Mouse (Mus musculus) brain, embryonic 14.5 days (tissue): ENCODE results near the gene Wfdc1.

ENCODE experiments used
- CTCF ChIP-seq: fragments of 200-500 bp; IDR thresholded peaks from 2 replicates; pipeline ENCODE4 v1.5.1; 2012; ENCODE audit warnings: inconsistent platforms, mild to moderate bottlenecking, moderate library complexity, borderline replicate concordance; ENCODE audit not compliant: insufficient read depth, insufficient read length; ENCODE audit errors: extremely low read depth
- POLR2A ChIP-seq: fragments of 200-500 bp; IDR thresholded peaks from 2 replicates; pipeline ENCODE4 v1.6.1; 2012; ENCODE audit warnings: mild to moderate bottlenecking, inconsistent platforms, borderline replicate concordance; ENCODE audit not compliant: poor library complexity, insufficient read depth, insufficient read length, severe bottlenecking; ENCODE audit errors: extremely low read depth

GRCm38 (mm10) chr8:119618887-119619286, 47.3 kb upstream of the Wfdc1 start:
- no peak for TF ChIP-seq POLR2A
- TF ChIP-seq CTCF, result no peak
